Mouse (Mus musculus) spleen, postnatal 4 days (tissue): ENCODE measurements around the gene Immp2l.

Experiments used
- DNase-seq, 2 experiments: peaks; one replicate each; pipeline ENCODE4 v3.0.0; 2022; ENCODE audit warnings: low spot score in 2 of 2

Gene Immp2l

GRCm38 (mm10) chr12:41425101-41425679, 401.3 kb downstream of the Immp2l start:
- DNase-seq: no peak

DNA sequence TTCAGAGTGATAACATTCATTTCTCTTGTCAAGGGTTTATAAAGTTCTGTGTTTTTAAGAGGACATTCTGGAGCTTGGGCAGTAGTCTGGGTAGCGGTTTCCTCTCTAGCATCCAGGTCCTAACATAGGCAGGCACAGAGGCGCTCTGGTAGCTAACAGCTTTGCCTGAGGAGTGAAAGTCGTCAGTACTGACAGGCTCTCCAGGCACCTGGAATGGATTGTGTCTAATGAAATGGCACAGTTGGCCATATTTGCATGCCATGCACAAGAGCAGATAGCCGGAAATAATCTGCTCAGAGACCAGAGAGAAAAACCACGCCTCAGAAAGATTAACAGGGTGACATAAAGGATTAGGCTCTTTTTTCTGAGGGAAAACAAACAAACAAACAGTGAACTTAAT, 403.6 kb downstream of the Immp2l start:
- DNase-seq: no peak

DNA sequence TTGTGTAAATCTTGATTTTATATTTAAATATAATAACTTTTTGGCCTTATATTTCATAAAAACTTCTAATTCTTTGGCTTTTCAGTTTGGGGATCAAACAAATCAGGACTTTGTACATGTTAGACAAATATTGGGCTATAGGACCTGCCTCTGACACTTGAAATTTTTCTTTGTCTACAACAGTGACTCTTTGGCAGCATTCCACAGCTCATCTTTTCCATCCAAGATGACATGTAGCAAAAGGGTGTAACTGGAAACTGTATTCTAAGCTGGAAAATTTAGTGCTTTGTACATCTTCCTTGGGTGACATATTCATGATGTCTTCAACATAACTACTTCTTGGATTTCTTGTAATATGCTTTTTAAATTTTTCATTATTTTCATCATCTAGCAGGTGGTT, 404.9 kb downstream of the Immp2l start:
- DNase-seq: no peak

DNA sequence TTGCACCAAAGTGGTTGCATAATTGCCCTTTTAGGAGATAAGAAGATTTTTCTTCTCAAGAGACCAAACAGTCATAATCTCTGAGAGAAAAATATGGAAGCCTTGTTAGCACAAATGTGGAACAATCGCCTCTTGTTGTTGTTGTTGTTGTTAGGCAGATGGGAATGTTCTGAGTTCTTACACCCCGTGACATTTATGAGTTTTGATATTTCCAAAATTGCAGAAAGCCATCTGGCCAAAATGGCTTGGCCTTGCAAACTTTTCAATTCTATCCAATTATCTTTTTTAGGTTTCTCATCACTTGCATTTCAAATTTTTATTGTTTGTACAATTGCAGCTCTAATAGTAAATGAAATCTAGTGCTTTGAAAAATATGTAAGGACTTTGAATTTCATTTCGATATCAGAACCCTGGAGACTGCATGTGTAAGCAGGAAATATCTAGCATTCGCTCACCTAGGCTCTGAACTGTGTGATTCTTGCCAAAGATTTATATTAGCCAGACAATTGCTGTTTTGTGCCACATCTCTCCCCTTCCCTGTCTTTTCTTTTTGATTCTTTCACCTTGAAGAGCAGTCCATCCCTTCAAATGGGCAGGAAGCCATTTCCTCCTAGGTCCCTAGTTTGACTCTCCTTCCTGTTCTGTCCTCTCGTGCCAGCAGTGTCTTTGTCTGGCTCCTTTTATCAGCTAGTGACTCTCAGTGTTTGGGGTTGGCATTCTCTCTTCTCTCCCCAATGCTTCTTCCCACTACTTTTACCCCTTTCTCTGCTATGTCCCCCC, 412.5 kb downstream of the Immp2l start:
- no peak for DNase-seq

GRCm38 (mm10) chr12:41438446-41438845, 414.6 kb downstream of the Immp2l start:
- DNase-seq: peak in 1 of 2 experiments; percentile 12

- DNase-seq: no peak
These were observed 444.6 kb downstream of the Immp2l start for GRCm38 (mm10) chr12:41468374-41468991.

- DNase-seq: no peak
These were observed 445.4 kb downstream of the Immp2l start for GRCm38 (mm10) chr12:41469096-41469801.

- DNase-seq: no peak
These were observed 457.6 kb downstream of the Immp2l start for GRCm38 (mm10) chr12:41481486-41481885.

DNA sequence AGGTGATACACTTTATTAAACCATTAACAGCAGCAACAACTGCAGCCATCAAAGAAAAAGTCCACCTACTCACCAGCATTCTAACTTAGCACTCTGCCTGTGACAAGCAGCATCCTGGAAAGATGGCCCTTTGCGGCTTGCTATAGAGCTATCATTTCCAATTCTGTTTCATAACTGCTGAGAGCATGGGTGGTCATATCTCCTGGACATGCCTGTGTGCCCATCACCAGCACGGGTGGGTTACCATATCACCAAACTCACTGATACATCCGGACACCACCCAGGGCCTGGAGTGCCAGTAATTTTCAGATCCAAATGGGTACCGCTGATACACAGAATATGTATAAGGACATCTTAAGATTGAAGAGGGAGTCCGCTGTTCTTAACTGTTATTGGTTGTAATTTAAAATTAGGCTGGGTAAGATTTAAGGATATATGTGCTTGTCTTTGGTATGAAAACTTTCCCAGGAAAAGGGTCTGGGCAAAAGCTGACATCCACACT, 459.3 kb downstream of the Immp2l start:
- no peak for DNase-seq

DNA sequence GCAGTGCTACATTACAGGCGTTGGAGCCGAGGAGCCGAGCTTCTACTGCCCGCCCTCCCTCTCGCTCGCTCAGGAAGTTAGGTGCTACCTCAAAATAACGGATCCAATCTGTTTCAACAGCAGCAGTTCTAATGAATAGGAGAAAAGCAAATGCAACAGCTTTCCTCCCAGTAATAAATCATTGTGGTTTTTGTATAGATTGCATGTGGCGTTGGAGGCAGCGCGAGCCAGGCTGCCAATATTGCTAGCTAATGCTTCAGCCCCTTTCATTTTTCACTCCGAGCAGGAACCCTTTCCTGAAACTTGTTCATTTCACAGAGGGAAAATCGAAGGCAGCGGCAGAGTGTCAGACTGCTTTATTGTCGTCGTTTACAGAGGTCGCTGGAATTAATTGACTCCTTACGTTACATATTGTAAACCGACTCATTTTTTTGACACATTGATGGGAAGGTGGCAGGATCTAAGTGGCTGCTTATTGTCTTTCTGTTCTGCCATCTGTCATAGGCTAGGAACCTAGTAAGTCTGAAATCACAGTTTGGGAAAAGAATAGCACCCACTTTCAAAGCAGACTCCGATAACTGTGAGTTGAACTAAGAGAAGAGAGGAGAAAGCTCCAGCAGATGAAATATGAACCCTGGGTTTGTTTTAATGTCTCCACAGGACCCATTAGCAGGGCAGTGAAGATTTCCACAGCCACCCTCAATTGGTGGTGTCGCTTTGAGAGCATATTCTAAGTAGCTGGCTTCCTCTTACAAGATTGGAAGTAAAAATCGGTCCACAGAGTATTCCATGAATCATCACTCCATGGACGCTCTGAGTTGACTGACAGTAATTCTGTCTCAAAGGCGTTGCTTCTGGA, 459.9 kb downstream of the Immp2l start:
- DNase-seq: no peak

- DNase-seq: no peak
These were observed 461.0 kb downstream of the Immp2l start for GRCm38 (mm10) chr12:41484689-41485511.

- no peak for DNase-seq
These were observed 461.8 kb downstream of the Immp2l start for GRCm38 (mm10) chr12:41485512-41486215.

- no peak for DNase-seq
These were observed 462.4 kb downstream of the Immp2l start, which contains the start of gene Lrrn3 for GRCm38 (mm10) chr12:41486331-41486730. TSS of gene Lrrn3 (minus strand) at chr12:41486431.

- no peak for DNase-seq
These were observed 463.1 kb downstream of the Immp2l start for GRCm38 (mm10) chr12:41487005-41487404.

GRCm38 (mm10) chr12:41494620-41495019, 470.7 kb downstream of the Immp2l start:
- DNase-seq: no peak

DNA sequence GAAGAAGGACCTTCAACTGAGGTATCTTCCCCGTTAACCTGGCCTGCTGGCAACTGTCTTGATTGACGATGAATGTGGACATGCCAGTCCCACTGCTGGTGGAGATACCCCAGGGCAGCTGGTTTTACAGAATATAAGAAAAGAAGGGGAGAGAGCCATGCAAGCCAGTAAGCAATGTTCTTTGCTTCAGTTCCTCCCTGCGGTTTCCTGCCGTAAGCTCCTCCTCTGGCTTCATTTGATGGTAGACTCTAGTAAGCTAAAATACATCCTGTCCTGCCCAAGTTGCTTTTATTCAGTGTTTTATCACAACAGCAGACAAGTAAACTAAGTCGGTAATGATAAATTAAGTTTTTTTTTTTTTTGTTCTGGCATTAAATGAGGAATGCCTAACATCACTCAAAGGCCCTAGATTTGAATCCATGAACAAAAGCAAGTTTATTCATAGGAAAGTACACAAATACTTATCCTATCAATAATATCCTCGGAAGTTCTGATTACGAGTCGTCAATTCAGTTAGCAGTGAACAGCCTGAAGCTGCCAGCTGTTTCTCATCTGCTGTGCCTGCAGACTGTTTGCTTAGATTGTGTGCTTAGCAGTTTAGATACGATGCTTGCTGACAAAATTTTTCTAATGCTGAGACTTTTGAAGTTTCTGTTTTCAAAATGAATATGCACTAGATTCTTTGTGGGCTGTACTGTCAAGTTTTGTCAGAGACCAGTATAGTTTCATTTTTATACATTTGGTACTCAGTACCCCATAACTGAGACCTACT, 476.3 kb downstream of the Immp2l start:
- DNase-seq: no peak

DNA sequence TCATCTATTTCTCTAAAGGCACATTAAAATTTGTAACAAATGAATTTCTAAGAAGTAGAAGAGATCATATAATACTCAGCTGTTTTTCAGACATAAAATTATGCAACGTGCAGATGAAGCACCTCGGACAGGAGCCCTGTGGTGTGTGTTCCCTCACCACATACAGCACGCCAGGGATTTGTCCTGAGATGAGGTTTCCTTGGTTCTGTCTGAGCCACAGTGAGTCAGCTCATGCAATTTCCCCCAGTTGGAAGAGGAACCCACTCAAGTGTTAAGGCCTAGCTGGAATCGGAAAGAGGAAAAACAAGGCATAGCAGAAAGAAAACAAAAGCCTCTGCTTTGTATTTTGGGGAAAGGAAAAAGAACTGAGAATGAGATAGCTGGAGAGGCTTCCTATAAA, 484.7 kb downstream of the Immp2l start:
- no peak for DNase-seq

DNA sequence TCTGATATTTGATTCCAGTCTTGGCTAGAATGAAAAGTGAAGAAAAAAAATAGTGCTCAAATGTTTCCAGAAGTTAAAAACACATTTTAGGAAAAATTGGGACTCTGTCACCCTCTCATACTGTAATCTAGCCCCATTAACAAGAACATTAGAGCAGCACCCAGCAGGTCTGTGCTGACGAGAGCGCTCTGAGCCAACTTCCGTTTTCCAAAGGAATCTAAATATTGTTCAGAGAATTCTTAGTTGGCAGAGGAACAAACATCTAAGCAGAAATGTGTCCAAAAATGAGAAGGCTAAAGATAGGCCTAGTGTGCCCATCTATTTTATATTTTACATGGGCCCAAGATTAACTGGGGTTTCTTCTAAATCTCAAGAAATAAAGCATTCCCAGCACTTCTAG, 486.7 kb downstream of the Immp2l start:
- no peak for DNase-seq

DNA sequence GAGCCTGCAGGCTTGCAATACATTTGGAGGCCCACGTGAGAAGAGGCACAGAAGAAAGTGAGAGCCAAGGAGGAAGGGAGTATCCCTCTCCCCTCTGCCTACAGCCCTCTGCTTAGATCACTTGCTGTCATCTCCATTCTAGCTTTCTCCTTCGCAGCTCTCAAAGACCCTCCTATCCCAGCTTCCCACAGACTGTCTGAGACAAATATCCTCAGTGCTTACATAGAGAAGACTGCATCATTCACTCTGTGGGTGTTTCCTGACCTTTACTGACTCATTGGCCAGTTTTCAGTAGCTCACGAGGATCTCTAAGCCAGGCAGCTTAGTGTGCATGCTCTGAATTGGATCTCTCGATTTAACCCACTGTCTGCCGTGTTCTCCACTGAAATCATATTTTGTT, 495.0 kb downstream of the Immp2l start:
- DNase-seq: no peak
